Mouse (Mus musculus) spleen, postnatal 14 days (tissue): ENCODE measurements around the gene Farp1.

Experiments
- DNase-seq, 2 experiments: peaks; one replicate each; pipeline ENCODE4 v3.0.0; 2021 to 2022; ENCODE audit warnings: low spot score in 2 of 2

Farp1 gene

DNA sequence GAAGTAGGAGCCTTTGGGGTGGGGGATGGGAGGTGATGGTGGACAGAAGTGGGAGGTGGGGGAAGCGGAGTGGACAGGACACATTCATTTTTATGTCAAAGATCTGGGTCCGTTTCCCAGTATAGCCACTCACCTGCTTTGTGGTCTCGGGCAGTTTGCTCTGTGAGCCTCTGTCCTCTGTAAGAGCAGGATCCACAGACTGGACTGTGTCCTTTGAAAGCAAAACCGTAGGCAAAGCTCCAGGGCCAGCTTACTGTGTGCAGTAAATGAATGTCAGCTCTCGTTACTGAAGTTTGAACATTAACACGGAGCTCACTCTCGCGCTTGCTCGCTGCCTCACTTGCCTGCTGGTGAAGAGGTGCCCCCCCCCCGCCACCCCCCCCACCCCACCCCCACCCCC, 110.7 kb downstream of the Farp1 start:
- DNase-seq: no peak

DNA sequence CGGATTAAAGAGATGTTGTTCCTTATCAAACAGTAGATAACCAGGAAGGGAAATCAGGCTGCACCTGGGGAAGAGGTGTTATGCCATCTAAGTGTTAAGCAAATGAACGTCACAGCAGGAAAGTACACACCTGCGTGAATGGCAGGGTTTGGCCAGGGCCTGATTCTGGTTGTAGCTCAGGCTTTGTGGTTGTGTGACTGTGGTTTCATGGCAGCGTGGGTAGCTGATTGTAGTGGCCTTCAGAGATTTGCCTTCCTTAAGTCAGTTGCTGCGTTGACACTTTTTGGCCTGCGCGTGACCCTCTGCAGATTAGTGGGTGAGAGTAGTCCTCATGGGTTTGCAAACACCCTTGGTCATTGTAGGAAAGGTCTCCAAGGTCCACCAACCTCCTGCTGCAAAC, 111.2 kb downstream of the Farp1 start:
- DNase-seq: no peak

DNA sequence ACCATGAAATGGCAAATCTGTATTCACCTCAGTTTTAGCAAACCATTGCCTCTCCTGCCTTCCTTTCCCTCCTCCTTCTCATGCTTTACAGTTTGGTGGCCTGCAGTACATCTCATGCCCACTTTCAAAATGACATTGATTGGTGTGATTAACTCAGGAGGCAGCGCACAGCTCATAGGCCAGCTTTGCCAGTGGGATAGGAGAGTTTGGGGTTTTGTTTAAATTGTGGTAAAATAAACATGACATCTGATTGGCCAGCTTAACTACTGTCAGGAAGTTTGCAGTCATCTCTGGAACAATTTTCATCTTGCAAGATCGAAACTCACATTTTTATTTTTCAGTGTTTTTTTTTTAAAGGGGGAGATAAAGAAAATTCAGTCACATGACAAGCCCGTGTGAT, 112.0 kb downstream of the Farp1 start:
- DNase-seq: no peak

DNA sequence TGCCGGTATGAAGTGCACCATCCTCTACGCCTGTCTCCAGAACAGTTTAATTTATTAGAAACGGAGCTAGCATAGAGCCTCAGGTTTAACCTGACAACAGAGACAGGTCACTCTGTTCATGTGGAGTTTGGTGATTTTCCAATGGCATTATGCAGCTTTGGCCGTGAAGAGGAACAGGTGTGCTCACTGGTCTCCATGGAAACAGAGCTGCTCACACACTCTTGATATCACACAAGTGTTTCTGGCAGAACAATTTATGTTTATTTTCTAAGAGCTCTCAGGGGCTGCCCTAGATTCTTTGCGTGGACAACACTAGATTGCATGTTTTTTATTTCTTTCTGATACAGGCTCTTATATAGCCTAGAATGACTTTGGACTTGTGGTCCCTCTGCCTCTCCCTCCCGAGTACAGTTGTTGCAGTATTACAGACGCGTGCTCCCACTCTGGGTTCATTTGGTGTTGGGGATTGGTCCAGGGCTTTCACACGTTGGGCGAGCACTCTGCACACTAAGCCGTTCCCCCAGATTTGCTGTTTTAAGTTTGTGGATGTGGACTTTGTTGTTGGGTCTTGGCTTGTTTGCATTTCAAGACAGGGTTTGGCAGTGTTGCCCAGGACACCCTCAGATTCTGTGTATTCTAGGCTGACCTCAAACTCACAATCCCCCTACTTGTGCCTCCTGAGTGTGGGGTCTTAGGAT, 113.2 kb downstream of the Farp1 start:
- no peak for DNase-seq

DNA sequence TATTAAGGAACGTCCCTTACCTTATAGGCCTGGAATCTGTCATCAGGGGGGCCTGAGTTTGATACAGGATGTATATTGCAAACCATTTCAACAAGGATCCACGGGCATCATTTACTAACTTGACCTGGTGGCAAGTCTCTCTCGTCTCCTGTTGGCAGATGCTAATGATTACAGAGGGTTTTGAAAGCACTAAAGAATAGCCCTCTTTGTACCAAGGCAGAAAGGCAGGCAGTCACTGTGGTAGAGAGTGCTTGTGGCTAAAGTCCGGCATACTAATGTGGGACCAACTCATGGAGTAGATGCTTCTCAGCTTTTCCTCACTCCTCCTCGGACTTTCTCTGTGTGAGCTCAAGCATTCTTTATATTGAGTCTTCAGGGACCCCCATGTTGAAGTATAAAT, 115.0 kb downstream of the Farp1 start:
- no peak for DNase-seq

DNA sequence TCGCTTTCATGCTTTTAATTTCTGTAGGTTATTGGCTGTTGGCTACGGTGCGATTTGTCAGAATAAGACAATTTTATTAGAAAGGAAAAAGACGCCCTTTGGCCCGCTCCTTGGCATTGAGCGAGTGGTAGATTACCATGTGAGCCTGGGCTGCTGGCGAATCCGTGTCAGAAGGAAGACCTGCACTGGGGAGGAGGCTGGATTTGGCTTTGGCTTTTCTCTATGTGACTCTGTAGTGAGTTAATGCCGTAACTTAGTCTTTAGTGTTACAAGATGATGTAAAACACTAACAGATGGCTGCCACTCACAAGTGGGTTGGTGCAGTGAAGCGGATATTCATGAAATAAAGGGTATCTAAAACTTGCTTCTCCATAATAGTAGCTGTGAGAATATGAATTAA, 116.8 kb downstream of the Farp1 start:
- no peak for DNase-seq

DNA sequence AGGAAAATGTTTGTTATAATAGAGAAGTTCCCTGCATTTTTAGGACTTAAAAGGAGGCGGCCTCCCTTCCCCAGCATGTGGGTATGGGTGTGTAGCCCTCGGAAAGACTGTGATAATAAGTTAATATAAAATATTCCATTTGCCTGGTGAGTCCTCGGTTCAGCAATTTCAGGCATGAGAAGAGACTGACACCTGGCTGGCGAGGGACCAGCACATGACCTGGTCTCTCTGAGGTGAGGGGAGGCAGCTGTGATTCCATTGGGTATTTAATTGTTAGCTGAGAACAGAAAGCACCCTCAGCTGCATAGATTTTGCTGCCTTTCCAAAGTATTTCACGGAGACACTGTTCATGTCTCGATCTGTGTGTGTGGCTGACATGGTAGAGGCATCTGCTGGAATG, 117.8 kb downstream of the Farp1 start:
- no peak for DNase-seq

DNA sequence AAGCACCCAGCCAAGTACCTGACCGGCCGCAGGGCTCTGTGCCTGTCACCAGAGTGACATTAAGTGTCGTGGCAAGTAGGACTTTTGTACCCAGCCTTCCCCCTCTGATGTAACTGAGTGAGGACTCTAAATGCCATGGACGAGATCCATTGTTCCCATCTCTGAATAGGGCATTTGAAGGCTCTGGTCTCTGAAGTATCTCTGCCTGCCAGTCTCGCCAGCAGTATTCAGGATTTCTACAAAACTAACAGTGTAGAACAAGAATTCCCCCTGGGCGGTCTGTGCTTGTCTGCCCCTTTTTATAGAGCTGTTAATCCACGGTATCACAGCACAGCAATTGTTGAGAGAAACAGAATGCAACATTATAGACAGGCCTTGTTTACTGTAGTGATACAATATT, 118.3 kb downstream of the Farp1 start:
- no peak for DNase-seq

DNA sequence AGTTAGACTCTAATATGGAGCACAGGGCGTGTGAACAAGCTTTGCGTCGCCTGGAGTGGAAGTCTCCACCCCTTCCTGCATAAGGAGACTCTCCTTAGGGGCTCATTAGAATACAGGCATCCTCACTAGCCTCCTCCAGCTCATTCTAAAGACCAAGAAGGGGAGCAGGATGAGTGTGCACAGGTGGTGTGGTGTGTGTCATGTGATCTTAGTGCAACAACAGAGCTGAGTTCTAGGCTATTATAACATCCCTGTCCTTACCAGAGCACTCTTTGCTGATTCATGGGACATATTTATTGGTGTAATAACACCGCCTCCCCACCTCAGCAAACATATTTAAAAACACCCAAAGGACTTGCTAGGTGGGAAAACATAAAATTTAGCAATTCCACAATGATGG, 120.2 kb downstream of the Farp1 start:
- DNase-seq: no peak

DNA sequence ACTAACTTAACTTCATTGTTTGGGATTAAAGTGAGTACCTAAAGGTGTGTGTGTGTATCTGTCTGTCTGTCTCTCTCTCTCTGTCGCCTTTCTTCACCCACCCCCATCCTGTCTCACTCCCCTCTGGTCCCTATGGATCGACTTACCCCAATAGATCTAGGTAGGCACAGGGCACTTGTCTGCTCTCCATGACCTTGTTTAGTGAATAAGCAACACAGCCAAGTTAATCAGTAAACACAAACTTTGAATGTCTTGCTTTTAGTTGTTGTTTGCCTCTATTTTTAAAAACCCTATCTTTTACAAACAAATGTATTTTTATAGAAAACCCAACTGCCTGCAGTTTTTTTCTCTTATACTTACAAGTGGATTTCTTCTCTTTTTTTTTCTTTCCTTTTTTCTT, 123.6 kb downstream of the Farp1 start:
- DNase-seq: no peak

DNA sequence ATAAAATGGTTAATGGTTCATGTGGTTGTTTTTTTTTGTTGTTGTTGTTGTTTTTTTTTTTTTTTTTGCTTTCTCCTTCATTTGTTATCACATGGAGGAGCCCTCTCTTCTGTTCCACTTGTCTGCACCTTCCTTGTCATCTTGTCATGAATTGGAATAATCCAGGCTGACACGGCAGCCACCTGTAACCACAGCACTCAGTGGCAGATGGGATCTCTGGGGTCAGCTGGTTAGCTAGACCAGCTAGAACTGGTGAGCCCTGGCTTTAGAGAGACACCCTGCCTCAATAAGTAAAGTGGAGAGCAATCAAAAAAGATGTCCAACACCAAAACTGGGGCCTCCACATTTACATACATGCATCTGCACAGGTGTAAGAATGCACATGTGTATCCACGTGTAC, 127.8 kb downstream of the Farp1 start:
- DNase-seq: no peak

DNA sequence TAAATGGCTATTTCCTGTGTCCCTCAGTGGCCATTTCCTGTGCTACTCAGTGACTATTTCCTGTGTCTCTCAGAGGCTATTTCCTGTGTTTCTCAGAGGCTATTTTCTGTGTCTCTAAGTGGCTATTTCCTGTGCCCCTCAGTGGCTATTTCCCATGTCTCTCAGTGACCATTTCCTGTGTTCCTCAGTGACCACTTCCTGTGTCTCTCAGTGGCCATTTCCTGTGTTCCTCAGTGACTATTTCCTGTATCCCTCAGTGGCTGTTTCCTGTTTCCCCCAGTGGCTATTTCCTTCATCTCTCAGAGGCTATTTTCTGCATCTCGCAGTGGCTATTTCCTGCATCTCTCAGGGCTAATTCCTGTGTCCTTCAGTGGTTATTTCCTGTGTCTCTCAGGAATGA, 129.9 kb downstream of the Farp1 start:
- no peak for DNase-seq

DNA sequence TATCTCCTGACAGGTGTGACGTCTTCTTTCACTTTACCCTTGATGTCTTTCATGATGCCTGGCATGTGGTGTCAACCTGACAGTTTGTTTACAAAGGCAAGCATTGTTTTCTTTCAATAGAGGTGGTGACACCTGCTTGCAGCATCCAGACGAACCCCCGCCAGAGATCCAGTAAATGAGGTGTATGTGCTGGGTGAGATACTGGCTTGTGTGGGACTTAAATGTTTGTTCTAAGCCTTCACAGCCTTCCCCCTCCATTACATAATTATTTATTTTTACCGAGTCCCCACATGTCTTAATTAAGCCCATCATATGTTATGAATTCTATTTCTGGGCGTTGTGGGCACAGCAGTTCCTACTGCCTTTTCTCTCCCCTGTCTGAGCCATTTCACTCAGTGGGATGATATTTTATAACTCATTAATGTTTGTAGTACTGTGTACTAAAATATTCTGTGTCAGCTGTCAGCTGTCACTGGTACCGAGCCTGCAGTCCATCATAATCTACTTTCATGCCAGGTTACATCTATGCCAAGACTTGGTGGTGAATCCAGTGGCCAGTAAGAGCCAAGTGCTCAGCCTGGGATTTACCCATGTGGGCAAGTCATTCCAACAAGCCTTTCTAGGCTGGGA, 130.5 kb downstream of the Farp1 start:
- DNase-seq: no peak

DNA sequence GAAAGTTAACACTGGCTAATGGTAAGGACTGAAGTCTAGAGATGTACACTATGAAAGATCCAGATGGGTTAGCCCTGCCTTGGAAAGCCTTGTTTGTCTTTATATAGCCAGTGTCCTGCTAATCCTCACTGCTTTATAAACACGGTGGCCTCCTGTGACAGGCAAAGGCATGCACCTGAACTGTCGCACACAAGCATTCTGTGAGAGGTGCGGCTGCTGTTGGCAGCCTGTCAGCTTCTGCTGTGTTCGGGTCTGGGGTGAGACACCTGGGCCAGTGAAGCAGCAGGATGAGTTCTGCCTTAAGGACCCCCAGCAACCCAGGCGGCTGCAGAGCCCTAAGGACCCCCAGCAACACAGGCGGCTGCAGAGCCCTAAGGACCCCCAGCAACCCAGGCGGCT, 131.0 kb downstream of the Farp1 start:
- no peak for DNase-seq

DNA sequence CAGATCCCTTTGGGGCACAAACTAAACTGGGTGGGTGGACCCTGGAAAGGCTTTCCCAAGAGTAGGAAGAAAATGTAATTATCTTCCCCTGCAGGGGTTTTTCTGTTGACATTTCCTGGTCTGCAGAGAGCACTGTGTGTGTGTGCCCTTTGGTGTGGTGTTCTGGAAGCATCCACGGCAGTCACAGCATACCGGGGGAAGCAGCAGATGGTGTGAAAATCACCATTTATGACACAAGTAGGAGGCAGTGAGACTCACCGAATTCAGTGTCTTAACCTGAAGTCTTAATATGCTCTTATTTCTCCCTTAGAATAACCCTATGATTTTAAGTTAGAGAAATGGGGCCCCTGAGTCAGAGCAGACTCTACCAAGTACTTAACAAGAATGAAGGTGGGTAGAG, 133.7 kb downstream of the Farp1 start:
- DNase-seq: no peak

DNA sequence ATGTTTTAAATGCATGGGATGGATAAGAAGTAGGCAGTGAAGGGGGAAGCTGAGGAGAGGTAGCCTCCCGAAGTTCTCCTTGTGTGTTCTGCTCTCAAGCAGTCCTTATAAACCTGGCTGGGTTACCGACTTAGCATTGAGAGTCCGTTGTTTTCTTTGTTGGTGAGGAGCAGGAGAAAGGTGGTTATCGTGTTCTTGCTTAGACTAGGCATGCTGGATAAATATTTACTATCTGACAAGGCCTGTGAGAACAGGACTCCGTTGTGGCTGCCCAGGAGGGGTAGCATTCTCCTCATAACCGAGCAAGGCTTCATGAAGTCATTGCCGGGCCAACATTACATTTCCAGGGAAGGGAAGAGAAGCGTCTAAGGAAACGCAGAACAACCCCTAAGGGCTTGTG, 135.3 kb downstream of the Farp1 start:
- no peak for DNase-seq

DNA sequence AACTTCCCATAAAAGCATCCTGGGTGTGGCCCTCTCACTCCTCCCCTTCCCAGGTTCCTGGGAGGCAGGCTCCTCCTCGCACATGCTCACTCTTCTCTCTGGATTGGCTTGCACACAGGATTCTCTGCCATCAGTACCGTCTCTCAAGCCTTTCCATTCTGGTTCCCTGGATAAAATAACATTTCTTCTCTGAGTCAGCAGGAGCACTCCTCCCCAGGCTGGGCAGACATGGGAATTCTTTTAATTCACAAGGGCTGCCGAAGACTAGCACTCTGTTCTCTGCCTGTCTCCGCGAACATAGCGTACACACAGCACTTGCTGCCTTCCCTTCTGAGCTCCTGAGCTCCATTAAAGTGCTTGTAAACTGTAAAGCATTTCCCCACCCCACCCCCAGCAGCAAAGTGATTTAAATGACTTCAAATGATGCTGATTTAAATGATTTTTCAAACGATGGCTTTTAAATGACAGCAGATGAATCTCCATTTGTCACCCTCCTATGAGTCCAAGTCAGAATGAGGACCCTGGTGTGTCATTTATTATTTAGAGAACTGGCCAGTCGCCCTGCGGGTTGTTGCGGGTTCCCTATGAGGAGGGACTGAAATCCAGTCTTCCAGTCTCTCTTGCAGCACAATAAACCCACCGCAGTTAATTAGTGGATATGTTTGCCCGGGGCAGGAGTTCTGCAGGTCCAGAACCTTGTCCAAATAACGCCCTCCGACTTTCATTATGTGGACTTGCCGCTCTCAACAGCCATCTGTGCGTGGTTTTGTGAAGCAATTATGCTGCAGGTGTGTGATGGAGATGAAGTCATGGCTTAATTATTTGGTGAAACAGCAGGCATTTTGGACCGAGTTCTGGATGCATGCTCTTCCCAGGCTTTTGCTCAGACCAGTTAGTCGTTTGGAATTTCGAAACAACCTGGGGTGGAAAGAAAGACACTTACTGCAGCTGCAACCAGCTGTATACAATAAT, 137.4 kb downstream of the Farp1 start:
- no peak for DNase-seq

DNA sequence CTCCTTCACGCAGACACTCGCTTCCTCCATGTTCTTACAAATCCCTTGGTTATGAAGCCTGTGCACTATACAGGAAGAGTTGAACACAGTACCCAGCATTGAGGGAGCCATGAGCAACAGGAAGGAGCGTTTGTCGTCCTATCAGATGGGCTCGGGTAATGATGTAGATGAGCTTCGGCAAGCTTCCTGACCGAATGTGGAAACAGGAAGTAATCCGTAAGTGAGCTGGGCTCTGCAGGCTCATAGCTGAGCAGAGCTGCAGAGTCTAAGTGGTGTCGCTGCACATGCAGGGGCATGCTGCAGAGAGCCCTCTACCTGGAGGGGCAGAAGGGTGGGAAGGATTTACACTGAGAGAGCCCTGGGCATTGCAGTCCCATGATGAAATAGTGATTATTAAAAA, 140.4 kb downstream of the Farp1 start:
- DNase-seq: no peak

DNA sequence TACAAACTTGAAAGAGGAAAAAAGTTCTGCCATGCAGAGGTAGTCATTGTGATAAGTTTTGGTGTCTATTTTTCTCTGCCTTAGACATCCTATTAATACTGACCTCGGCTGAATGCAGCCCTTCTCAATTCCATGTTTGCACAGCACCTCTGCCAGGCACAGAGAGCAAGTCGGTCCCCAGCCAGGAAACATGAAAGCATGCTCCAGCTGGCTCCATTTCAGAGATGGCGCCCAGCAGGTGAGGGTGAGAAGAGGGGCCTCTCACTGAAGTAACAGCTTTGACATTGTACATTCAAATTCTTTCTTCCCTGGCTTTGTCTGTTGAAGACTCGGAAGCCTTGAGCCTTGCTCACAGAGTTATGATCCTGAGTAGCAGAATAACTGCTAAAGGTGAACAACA, 140.9 kb downstream of the Farp1 start:
- DNase-seq: no peak

DNA sequence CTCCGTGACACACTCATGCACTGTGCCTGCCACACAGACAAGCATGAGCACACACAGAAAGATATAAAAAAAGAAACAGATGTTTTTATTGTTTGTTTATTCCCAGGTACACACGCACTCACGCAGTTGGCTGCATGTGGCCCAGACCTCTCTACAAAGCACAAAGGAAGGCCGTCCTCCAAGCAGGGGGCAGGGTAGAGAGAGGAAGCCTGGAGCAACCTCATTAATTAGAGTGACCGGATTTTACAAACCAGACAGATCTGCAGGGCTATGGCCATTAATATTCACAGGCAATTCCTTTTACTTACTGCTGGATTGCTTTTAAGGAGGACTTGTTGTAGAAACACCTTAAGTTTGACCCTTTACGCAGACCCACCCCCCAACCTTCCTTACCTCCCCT, 142.9 kb downstream of the Farp1 start:
- DNase-seq: no peak

DNA sequence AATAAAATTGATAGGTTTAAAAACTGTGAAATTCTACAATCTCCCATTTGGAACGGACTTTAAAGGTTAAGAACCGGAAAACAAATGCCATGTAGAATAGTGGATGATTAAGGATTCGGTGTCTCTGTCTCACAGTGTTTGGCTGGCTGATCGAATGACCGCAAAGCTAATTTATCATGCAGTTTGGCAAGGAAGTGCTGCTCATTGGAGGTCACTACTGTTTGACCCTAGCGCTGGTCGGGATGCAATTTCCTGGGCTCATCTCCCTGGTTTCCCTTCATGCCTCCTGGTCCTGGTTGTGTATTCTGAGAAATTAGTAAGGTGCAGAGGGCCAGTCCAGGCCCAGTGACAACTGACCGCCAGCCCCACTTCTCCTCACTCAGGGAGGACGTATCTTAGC, 145.6 kb downstream of the Farp1 start:
- DNase-seq: no peak

DNA sequence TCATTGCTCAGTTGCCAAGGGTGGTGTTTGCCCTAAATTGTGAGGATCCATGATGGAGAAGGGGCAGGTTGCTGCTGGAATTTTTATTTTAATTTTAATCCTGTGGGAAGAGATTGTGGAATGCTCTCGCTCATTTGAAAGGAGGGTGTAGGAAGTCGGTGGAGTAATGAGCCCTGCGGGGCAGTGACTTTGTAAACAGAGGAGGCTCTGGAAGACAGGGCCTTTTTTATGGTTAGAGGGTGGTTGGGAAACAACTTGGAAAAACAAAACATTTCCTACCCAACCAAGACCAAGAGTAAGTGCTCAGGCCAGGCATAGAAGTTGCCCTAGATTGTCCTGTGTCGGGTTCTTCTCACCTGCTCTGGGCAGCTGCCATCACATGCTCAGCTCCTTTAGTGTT, 146.8 kb downstream of the Farp1 start:
- no peak for DNase-seq

DNA sequence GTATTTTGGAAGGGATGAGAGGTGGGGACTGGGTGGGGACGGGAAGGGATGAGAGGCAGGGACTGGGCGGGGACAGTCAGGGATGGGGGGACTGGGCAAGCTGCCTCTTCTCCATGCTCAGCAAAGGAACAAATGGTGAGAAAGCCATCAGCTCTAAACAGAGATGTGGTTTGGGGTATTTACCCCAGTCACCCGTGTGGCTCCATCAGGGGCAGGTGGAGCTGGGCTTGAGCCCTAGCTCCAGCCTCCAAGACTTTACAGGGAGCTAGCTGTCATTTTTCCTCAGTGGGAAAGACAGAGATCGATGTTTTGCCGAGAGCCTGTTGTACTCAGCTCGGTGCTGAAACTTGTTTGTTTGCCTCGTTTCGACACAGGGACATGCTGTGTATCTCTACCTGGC, 148.0 kb downstream of the Farp1 start:
- no peak for DNase-seq
